Mouse (Mus musculus) spleen, postnatal 4 days (tissue): ENCODE measurements around the gene Armh3.
"Not testable (repeated sequence)": the region's sequence is repeated elsewhere in the genome, so short reads cannot be mapped to it uniquely, and the experiment has no call there.

ENCODE experiments used
- DNase-seq, 2 experiments: peaks; one replicate each; pipeline ENCODE4 v3.0.0; 2022; ENCODE audit warnings: low spot score in 2 of 2

The Armh3 gene

GRCm38 (mm10) chr19:46033911-46034310 lies 35.6 kb upstream of the Armh3 start:
- DNase-seq: no peak

- DNase-seq: no peak
These were observed 34.6 kb upstream of the Armh3 start for GRCm38 (mm10) chr19:46032731-46033510.

- no peak for DNase-seq
These were observed 33.6 kb upstream of the Armh3 start for GRCm38 (mm10) chr19:46031689-46032432.

GRCm38 (mm10) chr19:46030196-46030983 lies 32.1 kb upstream of the Armh3 start:
- DNase-seq: no peak

- no peak for DNase-seq
These were observed 31.4 kb upstream of the Armh3 start for GRCm38 (mm10) chr19:46029652-46030051.

GRCm38 (mm10) chr19:46028747-46029320 lies 30.5 kb upstream of the Armh3 start:
- no peak for DNase-seq

- no peak for DNase-seq
These were observed 28.3 kb upstream of the Armh3 start for GRCm38 (mm10) chr19:46026567-46026966.

- DNase-seq: no peak
These were observed 26.7 kb upstream of the Armh3 start for GRCm38 (mm10) chr19:46024959-46025358.

- DNase-seq: no peak
These were observed 17.7 kb upstream of the Armh3 start for GRCm38 (mm10) chr19:46016023-46016422.

GRCm38 (mm10) chr19:46014572-46015178 lies 16.4 kb upstream of the Armh3 start:
- peak; percentile 82 to 94 for DNase-seq

GRCm38 (mm10) chr19:46005680-46006079 lies 7.4 kb upstream of the Armh3 start:
- no peak for DNase-seq

- DNase-seq: no peak
These were observed 6.7 kb upstream of the Armh3 start for GRCm38 (mm10) chr19:46004814-46005466.

- DNase-seq: peak; percentile 85 to 92
These were observed 5.3 kb upstream of the Armh3 start, which contains the start of gene Hps6 for GRCm38 (mm10) chr19:46003371-46004226. Gene Hps6, plus strand, starts transcription at chr19:46003508.

- no peak for DNase-seq
These were observed 4.0 kb upstream of the Armh3 start for GRCm38 (mm10) chr19:46002279-46002678.

- no peak for DNase-seq
These were observed 1.1 kb upstream of the Armh3 start for GRCm38 (mm10) chr19:45999378-45999777.

GRCm38 (mm10) chr19:45998694-45999217 lies 468 bp upstream of the Armh3 start:
- DNase-seq: no peak

GRCm38 (mm10) chr19:45997365-45997764 lies 923 bp downstream of the Armh3 start:
- no peak for DNase-seq

- no peak for DNase-seq
These were observed 4.1 kb downstream of the Armh3 start for GRCm38 (mm10) chr19:45993981-45994737.

GRCm38 (mm10) chr19:45993441-45993840 lies 4.8 kb downstream of the Armh3 start:
- not testable (repeated sequence) for DNase-seq
